Mouse (Mus musculus) A20 (cell line): ENCODE data around the gene Olfr1278.
"Not testable (repeated sequence)": the region's sequence is repeated elsewhere in the genome, so short reads cannot be mapped to it uniquely, and the experiment has no call there.

ENCODE experiments used
- DNase-seq: peaks from one replicate; pipeline ENCODE4 v3.0.0-alpha.2; 2011; ENCODE audit warnings: low read depth, low spot score

Gene Olfr1278

DNA sequence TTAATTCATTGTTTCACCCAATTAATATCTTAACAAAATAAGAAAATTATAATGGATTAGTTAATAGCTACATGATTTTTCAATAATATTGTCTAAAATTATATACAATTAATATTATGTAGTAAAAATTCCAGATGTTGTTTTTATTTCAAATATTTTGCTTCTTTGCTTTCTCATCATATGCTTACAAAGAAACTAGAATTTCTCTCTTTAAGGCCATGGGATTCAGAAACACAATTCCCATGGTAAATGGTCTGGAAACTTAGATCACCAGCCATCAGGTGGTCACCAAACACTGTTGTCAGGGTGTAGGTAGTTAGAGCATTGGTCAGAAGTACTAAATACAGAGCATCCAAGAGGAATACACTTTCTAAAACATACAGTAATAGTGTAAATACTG is at the start of gene Olfr1278:
Gene Olfr1278 (plus strand): TSS at position 301 of the 400 bp plus-strand sequence.
- no peak for DNase-seq

DNA sequence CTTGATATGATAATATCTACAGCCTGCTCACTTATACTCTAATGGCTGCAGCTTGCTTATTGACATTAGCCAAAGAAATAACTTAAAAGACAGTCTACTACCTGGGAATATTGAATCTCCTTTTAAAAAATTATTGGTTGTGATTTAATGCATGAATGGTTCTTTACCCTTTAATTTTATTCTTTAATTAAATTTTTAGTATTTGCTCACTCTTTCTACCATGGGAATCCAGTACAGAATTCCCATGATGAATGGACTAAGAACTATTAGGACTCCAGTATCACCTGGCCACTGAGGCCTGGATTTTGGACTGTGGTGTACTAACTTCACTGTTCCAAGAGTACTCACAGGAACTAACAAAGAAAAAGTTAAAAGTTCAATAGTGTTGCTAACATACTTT is 35.7 kb upstream of the Olfr1278 start, which contains the start of gene Olfr1276:
Gene Olfr1276 (plus strand): TSS at position 301 of the 400 bp plus-strand sequence.
- DNase-seq = no peak

DNA sequence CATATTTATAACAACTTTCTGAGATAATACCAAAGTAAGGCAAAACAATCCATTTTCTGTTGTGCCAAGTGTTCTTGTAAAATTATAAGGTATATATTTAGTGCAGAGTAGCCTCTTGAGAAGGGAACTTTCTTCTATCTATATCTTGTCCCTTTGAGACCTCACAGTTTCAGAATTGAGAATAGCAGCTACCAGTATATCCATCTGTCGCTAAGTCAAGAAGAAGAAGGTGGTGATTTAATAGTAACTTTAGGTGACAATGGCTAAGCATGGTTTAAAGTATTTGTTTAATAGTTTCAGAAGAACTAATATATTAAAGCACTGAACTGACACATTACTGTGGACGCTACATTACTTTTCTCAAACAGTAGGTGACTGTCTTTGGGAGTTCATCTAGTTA is 15.9 kb upstream of the Olfr1278 start, which contains the start of gene Olfr1277:
Gene Olfr1277 (minus strand): TSS at position 101 of the 400 bp plus-strand sequence.
- no peak for DNase-seq

DNA sequence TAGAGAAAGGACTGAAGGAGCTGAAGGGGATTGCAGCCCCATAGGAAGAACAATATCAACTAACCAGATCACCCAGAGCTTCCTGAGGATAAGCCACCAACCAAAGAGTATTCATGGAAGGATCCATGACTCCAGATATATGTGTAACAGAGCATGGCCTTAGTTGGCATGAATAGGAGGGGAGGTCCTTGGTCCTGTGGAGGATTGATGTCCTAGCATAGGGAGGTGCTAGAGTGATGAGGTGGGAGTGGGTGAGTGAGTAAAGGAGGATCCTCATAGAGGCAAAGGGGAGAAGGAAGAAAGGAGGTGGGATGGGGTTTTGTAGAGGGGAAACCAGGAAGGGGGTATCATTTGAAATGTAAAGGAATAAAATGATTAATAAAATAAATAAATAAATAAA is 8.6 kb downstream of the Olfr1278 start:
- no peak for DNase-seq

DNA sequence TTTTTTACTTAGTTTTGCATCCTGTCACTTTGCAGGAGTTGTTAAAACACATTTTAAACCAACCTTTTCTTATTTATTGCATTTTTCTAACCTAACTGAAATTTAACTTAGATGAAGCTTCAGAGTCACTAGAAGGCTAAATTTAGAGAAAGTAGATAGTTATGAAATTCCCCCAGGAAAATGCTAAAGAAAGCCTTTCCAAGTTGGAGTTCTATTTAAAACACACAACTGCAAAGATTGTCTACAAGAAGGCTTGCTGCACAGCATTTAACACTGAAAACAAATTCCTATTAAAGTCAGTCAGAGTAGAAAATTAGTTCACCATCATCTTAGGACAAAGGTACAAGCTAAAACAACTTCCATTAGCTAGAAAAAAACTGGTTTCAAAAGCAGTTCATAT is 10.4 kb downstream of the Olfr1278 start, which contains the start of gene Olfr1279:
Gene Olfr1279 (plus strand): TSS at position 262 of the 400 bp plus-strand sequence.
- no peak for DNase-seq

DNA sequence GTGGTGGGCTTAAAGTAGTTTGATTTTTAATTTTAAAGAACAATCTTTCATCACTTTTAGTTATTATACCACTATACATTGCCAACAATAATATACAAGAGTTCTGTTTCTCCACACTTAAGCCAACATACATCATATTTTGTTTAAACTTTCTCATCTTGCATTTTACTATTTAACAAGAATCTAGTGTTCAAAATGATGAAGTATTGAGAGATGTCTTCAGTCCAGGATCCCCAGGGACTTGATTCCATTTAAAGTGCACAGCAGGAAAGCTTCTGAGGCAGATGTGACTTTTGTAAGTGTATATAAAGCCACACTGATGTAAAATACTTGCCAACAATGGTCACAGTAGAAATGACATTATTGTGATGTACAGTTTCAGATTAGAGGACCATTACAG is 23.8 kb downstream of the Olfr1278 start, which contains the start of gene Olfr1280:
Gene Olfr1280 (plus strand): TSS at position 301 of the 400 bp plus-strand sequence.
- DNase-seq = no peak

DNA sequence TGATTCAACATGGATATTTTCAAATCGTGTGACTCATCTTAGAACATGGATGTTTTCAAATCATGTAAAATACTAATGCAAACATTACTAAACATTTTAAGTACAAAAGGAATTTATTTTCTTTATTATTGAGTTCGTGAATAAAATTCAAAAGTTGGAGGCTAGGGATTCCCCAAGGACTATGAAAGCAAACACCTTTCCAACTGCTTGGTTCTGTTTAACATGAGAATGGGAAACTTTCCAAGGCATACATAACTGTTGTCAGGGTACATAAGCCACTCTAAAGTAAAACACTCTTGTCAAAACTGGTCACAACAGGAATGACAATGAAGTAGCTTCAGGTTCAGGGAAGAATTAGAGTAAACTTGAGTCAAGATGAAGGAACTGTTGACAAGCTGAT is 36.3 kb downstream of the Olfr1278 start, which contains the start of gene Olfr1281:
Gene Olfr1281 (plus strand): TSS at position 301 of the 400 bp plus-strand sequence.
- no peak for DNase-seq

DNA sequence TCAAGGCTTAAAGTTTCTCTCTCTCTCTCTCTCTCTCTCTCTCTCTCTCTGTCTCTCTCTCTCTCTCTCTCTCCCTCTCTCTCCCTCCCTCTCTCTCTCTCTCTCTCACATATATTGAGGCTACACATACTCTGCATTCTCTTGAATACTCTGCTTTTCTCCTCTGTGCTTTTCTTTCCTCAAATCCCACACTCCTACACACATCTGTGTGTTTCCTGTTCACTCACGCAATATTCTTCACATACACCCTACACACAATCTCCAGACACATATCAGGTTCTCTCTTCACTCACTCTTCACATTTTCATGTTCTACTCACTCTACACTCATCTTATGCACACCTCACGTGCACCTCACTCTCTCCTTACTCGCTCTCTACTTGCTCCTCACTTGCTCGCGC is 43.8 kb downstream of the Olfr1278 start:
- DNase-seq = not testable (repeated sequence)

DNA sequence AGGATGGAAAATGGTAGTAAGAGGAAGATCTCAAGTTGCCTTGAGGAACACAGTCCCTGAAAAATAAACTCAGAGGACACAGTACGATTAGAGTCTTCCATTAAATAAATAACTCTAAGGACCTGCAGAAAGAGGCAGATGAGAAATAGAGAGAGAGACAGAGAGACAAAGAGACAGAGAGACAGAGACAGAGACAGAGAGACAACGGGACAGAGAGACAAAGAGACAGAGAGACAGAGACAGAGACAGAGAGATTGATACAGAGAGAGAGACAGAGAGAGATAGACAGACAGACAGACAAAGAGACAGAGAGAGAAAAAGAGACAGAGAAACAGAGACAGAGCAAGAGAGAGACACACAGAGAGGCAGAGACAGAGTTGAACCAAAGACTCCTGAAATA is 46.0 kb downstream of the Olfr1278 start, which contains the start of gene Olfr1282:
Gene Olfr1282 (minus strand): TSS at position 101 of the 400 bp plus-strand sequence.
- no peak for DNase-seq
